Mouse (Mus musculus) cerebellum, postnatal 14 days (tissue): Measurements from ENCODE around the gene Srp72.

Source experiments
- DNase-seq, 2 experiments: peaks; one replicate each; pipeline ENCODE4 v3.0.0; 2021; ENCODE audit warnings: mixed read lengths in 2 of 2

The Srp72 gene

GRCm38 (mm10) chr5:76974554-76975285 is at the start of gene Srp72:
TSS of gene Srp72 (plus strand) at chr5:76974683.
- peak; percentile 91 to 95 for DNase-seq

GRCm38 (mm10) chr5:76928124-76928832 is 46.2 kb upstream of the Srp72 start:
- peak in 1 of 2 experiments; percentile 22 for DNase-seq

GRCm38 (mm10) chr5:76929180-76929877 is 45.2 kb upstream of the Srp72 start:
- no peak for DNase-seq

- DNase-seq = no peak
Observed at GRCm38 (mm10) chr5:76939717-76940116, 34.8 kb upstream of the Srp72 start.

- no peak for DNase-seq
Observed at GRCm38 (mm10) chr5:76941975-76942374, 32.5 kb upstream of the Srp72 start.

GRCm38 (mm10) chr5:76942505-76942904 is 32.0 kb upstream of the Srp72 start:
- DNase-seq = no peak

GRCm38 (mm10) chr5:76944965-76945677 is 29.4 kb upstream of the Srp72 start:
- DNase-seq = no peak

GRCm38 (mm10) chr5:76945678-76946033 is 28.8 kb upstream of the Srp72 start:
- no peak for DNase-seq

- no peak for DNase-seq
Observed at GRCm38 (mm10) chr5:76947142-76947541, 27.3 kb upstream of the Srp72 start.

- DNase-seq = no peak
Observed at GRCm38 (mm10) chr5:76947758-76948157, 26.7 kb upstream of the Srp72 start.

GRCm38 (mm10) chr5:76950343-76951105 is 24.0 kb upstream of the Srp72 start:
- no peak for DNase-seq

- peak; percentile 97 to 99 for DNase-seq
Observed at GRCm38 (mm10) chr5:76951106-76952027, 23.1 kb upstream of the Srp72 start, which contains the start of the genes Paics and Ppat. TSS of gene Paics (plus strand) at chr5:76951307. TSS of gene Ppat (minus strand) at chr5:76951578.

- DNase-seq = no peak
Observed at GRCm38 (mm10) chr5:76952112-76953040, 22.1 kb upstream of the Srp72 start.

GRCm38 (mm10) chr5:76953794-76954193 is 20.7 kb upstream of the Srp72 start:
- no peak for DNase-seq

- DNase-seq = no peak
Observed at GRCm38 (mm10) chr5:76954271-76954900, 20.1 kb upstream of the Srp72 start.

- DNase-seq = no peak
Observed at GRCm38 (mm10) chr5:76955474-76955873, 19.0 kb upstream of the Srp72 start.

GRCm38 (mm10) chr5:76957954-76958353 is 16.5 kb upstream of the Srp72 start:
- DNase-seq = no peak

- DNase-seq = no peak
Observed at GRCm38 (mm10) chr5:76959587-76959986, 14.9 kb upstream of the Srp72 start.

GRCm38 (mm10) chr5:76962545-76962944 is 11.9 kb upstream of the Srp72 start:
- no peak for DNase-seq
